In the genomic region with DNA sequence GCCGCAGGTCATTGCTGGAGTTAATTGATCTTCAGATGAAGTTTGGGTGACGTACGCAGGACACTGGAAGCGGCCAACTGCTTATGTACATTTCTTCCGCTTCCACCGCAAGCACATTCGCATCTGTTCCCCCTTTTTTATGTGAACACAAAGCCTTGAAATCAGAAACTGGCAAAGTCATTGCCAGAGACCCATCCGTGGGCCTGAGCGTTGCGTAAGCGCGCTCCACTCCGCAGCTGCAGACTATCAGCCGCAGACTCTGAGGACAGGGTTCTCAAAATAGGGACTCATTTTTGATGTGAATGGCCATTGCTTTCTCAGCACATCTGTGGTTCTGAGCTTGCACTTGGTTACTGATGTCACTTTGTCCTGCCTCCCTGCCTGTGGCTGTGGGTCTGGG, we compare ENCODE assay signal across 16 mouse cellular contexts. TPM values are rescaled to one million over a fixed set of nuclear protein-coding genes. Genes with fewer than 3 reads are reported as not detected.
DNase-seq lines count a peak whose midpoint lies in the region; ATAC-seq and TF ChIP-seq lines count a peak whose summit lies in the region.
"Had no signal": no experiment of that assay in that cellular context is flagged by ENCODE, and none has a peak within 500 bp of the region (broad histone marks: within the 10 kb centered on the region; RNA-seq: fewer than 3 reads in every experiment).

No protein-coding gene starts in this region.

- no peaks in the 10 kb centered on the region for H3K4me1 ChIP-seq in lung, postnatal 0 days (ENCODE audit: insufficient read depth, low read depth, low read length)
- H3K4me1 ChIP-seq: hindbrain, embryonic 13.5 days had no signal

- DNase-seq in heart, adult 9 months (ENCODE audit: low spot score in 2 of 2) = peak; percentile 24 to 56
- no peak for DNase-seq in heart, postnatal 4 days
- DNase-seq in right cerebral cortex, postnatal 10 days (ENCODE audit: low spot score in 2 of 2) = peak; percentile 57 to 61
- DNase-seq in right cerebral cortex, postnatal 14 days = no peak
- DNase-seq in lung, postnatal 0 days (ENCODE audit: low spot score) = peak; percentile 62
- no peak for DNase-seq in thymus, postnatal 0 days (ENCODE audit: low spot score)
- DNase-seq in spleen, adult 18-20 months = no peak
- DNase-seq in kidney, adult 8-10 months = no peak
- DNase-seq: cerebellum, postnatal 36 days; kidney, adult 2 months had no signal

- no peaks in the 10 kb centered on the region for H3K9me3 ChIP-seq in lung, postnatal 0 days (ENCODE audit: low read length)
- H3K9me3 ChIP-seq: embryonic facial prominence, embryonic 15.5 days; forebrain, embryonic 13.5 days; heart, embryonic 12.5 days; hindbrain, embryonic 13.5 days had no signal

- peak; percentile 69 for ATAC-seq in lung, postnatal 0 days
- ATAC-seq: forebrain, embryonic 13.5 days had no signal

- H3K4me3 ChIP-seq in lung, postnatal 0 days (ENCODE audit: low read depth, low read length) = no peak overlapping the region
- H3K4me3 ChIP-seq: embryonic facial prominence, embryonic 15.5 days; forebrain, embryonic 13.5 days; heart, embryonic 12.5 days; hindbrain, embryonic 13.5 days; myocyte had no signal

- H3K27ac ChIP-seq in lung, postnatal 0 days (ENCODE audit: low read length) = no peak overlapping the region
- H3K27ac ChIP-seq: embryonic facial prominence, embryonic 15.5 days; forebrain, embryonic 13.5 days; hindbrain, embryonic 13.5 days had no signal

- WGBS in lung, postnatal 0 days = 74% methylated on average over 14 of the region's 14 CpGs

- no peak for TF ChIP-seq CTCF in lung, postnatal 0 days (IDR thresholded peaks at IDR 0.05)

- no peak overlapping the region for H3K9ac ChIP-seq in lung, postnatal 0 days (replicated peaks; ENCODE audit: low read depth)
- H3K9ac ChIP-seq: embryonic facial prominence, embryonic 15.5 days; forebrain, embryonic 13.5 days; heart, embryonic 12.5 days; hindbrain, embryonic 13.5 days had no signal

- no peaks in the 10 kb centered on the region for H3K27me3 ChIP-seq in lung, postnatal 0 days (replicated peaks; ENCODE audit: insufficient read depth, low read length)
- H3K27me3 ChIP-seq: CH12.LX; embryonic facial prominence, embryonic 15.5 days; forebrain, embryonic 13.5 days; heart, embryonic 12.5 days; hindbrain, embryonic 13.5 days had no signal

- H3K36me3 ChIP-seq in lung, postnatal 0 days (ENCODE audit: insufficient read depth, low read length) = no peaks in the 10 kb centered on the region
- H3K36me3 ChIP-seq: embryonic facial prominence, embryonic 15.5 days; heart, embryonic 12.5 days; hindbrain, embryonic 13.5 days had no signal

- TF ChIP-seq EP300 in lung, postnatal 0 days (IDR thresholded peaks at IDR 0.05) = no peak

- no peak overlapping the region for H3K4me2 ChIP-seq in lung, postnatal 0 days (replicated peaks; ENCODE audit: low read depth, low read length)
- H3K4me2 ChIP-seq: embryonic facial prominence, embryonic 15.5 days; forebrain, embryonic 13.5 days; heart, embryonic 12.5 days; hindbrain, embryonic 13.5 days had no signal

RNA-seq across cellular contexts. Expression of a gene that starts 28.6 kb away (rescaled TPM):
- 1 to 10 TPM; 7.3 to 8.1 TPM for total RNA-seq in heart, postnatal 4 days (2021)
- 3.2 and 4.0 TPM in 2 replicates for polyA plus RNA-seq in lung, postnatal 0 days (2015; fragmentation: Nextera tagmentation; extraction: Ambion mirVana)
- polyA plus RNA-seq in thymus, postnatal 0 days (2015; fragmentation: Nextera tagmentation; extraction: Ambion mirVana) = 1.2 and 1.3 TPM in 2 replicates
- total RNA-seq: CH12.LX had no signal

RNA-seq across cellular contexts. Expression of a gene that starts 45.1 kb away (rescaled TPM):
- 10 to 100 TPM; 85.5 to 87.1 TPM for total RNA-seq in heart, postnatal 4 days (2021)
- 113 and 126 TPM in 2 replicates for polyA plus RNA-seq in lung, postnatal 0 days (2015; fragmentation: Nextera tagmentation; extraction: Ambion mirVana)
- 305 and 380 TPM in 2 replicates for polyA plus RNA-seq in thymus, postnatal 0 days (2015; fragmentation: Nextera tagmentation; extraction: Ambion mirVana)

Comparison
In these comparisons a context has a peak if more than half of its experiments do, and no peak if none do; other contexts are left out.
1. DNase-seq: peak in heart, adult 9 months (2 of 2), right cerebral cortex, postnatal 10 days (2 of 2) and lung, postnatal 0 days (single experiment); none in heart, postnatal 4 days (single experiment), right cerebral cortex, postnatal 14 days (single experiment), thymus, postnatal 0 days (single experiment), spleen, adult 18-20 months (0 of 2) and kidney, adult 8-10 months (0 of 2).